Mouse (Mus musculus): ENCODE measurements at regions not wholly inside any gene's neighbourhood (a gene's known extent, or its start where the extent isn't known, plus 50 kb on each side); places are given as distances from the start of the nearest gene placed in this dataset.

- 71% methylated on average over 17 of the region's 17 CpGs for WGBS
- H3K27ac ChIP-seq (ENCODE audit: insufficient read depth, low read depth, low read length) = no peak overlapping the region
Observed at GRCm38 (mm10) chr11:113147535-113148197, 365.6 kb downstream of the Sox9 start.

GRCm38 (mm10) chr11:113148198-113148537 is 366.1 kb downstream of the Sox9 start:
- TF ChIP-seq CTCF (IDR thresholded peaks at IDR 0.05; ENCODE audit: insufficient read depth, low read depth, low read length) (no peak), POLR2A (IDR thresholded peaks at IDR 0.05; ENCODE audit: insufficient read depth, low read depth, low read length) (no peak)
- 91% methylated on average over 9 of the region's 9 CpGs for WGBS
- no peak overlapping the region for H3K27ac ChIP-seq (ENCODE audit: insufficient read depth, low read depth, low read length)
- H3K4me3 ChIP-seq (ENCODE audit: insufficient read depth, low read depth, low read length) = no peak overlapping the region
- peaks cover 22% of the 10 kb centered on the region for H3K4me1 ChIP-seq (ENCODE audit: control insufficient read depth, insufficient read depth, low read length)

More at GRCm38 (mm10) chr11:113147535-113148197, 365.6 kb downstream of the Sox9 start:
- Histone ChIP-seq H3K4me1 (ENCODE audit: control insufficient read depth, insufficient read depth, low read length) (peaks cover 24% of the 10 kb centered on the region), H3K4me3 (ENCODE audit: insufficient read depth, low read depth, low read length) (no peak overlapping the region)
- TF ChIP-seq POLR2A (IDR thresholded peaks at IDR 0.05; ENCODE audit: insufficient read depth, low read depth, low read length) (no peak), CTCF (IDR thresholded peaks at IDR 0.05; ENCODE audit: insufficient read depth, low read depth, low read length) (no peak)

- TF ChIP-seq CTCF (IDR thresholded peaks at IDR 0.05; ENCODE audit: insufficient read depth, low read depth, low read length) (no peak), POLR2A (IDR thresholded peaks at IDR 0.05; ENCODE audit: insufficient read depth, low read depth, low read length) (no peak)
- Histone ChIP-seq H3K4me1 (ENCODE audit: control insufficient read depth, insufficient read depth, low read length) (peaks cover 11% of the 10 kb centered on the region), H3K27ac (ENCODE audit: insufficient read depth, low read depth, low read length) (no peak overlapping the region), H3K4me3 (ENCODE audit: insufficient read depth, low read depth, low read length) (no peak overlapping the region)
- over 99% methylated on average over 6 of the region's 6 CpGs for WGBS
Observed at GRCm38 (mm10) chr11:113155515-113155914, 373.5 kb downstream of the Sox9 start.

- no peak overlapping the region for H3K27ac ChIP-seq (ENCODE audit: insufficient read depth, low read depth, low read length)
Observed at GRCm38 (mm10) chr11:113163941-113164340, 381.9 kb downstream of the Sox9 start.

GRCm38 (mm10) chr11:113164510-113164909 is 382.5 kb downstream of the Sox9 start:
- H3K4me3 ChIP-seq (ENCODE audit: insufficient read depth, low read depth, low read length) = no peak overlapping the region
- TF ChIP-seq POLR2A (IDR thresholded peaks at IDR 0.05; ENCODE audit: insufficient read depth, low read depth, low read length) (no peak), CTCF (IDR thresholded peaks at IDR 0.05; ENCODE audit: insufficient read depth, low read depth, low read length) (no peak)
- peaks cover 32% of the 10 kb centered on the region for H3K4me1 ChIP-seq (ENCODE audit: control insufficient read depth, insufficient read depth, low read length)
- WGBS = 45% methylated on average over 9 of the region's 10 CpGs
- H3K27ac ChIP-seq (ENCODE audit: insufficient read depth, low read depth, low read length) = no peak overlapping the region

More at GRCm38 (mm10) chr11:113163941-113164340, 381.9 kb downstream of the Sox9 start:
- TF ChIP-seq POLR2A (IDR thresholded peaks at IDR 0.05; ENCODE audit: insufficient read depth, low read depth, low read length) (no peak), CTCF (IDR thresholded peaks at IDR 0.05; ENCODE audit: insufficient read depth, low read depth, low read length) (no peak)
- H3K4me3 ChIP-seq (ENCODE audit: insufficient read depth, low read depth, low read length) = no peak overlapping the region
- WGBS = 51% methylated on average over 3 of the region's 3 CpGs
- H3K4me1 ChIP-seq (ENCODE audit: control insufficient read depth, insufficient read depth, low read length) = peaks cover 32% of the 10 kb centered on the region

- H3K27ac ChIP-seq (ENCODE audit: insufficient read depth, low read depth, low read length) = no peak overlapping the region; the same call in 1 of the 2 replicates
- TF ChIP-seq POLR2A (IDR thresholded peaks at IDR 0.05; ENCODE audit: insufficient read depth, low read depth, low read length) = 0 out of 2 replicates have a peak, but pooled peaks have one; percentile 20
- TF ChIP-seq CTCF (IDR thresholded peaks at IDR 0.05; ENCODE audit: insufficient read depth, low read depth, low read length) = peak; percentile 94
- 11% methylated on average over 23 of the region's 23 CpGs for WGBS
- peaks cover 34% of the 10 kb centered on the region for H3K4me1 ChIP-seq (ENCODE audit: control insufficient read depth, insufficient read depth, low read length)
- peak overlapping the region; percentile 40 for H3K4me3 ChIP-seq (ENCODE audit: insufficient read depth, low read depth, low read length)
Observed at GRCm38 (mm10) chr11:113165069-113165795, 383.2 kb downstream of the Sox9 start.

GRCm38 (mm10) chr11:113166517-113166916 is 384.5 kb downstream of the Sox9 start:
- 73% methylated on average over 4 of the region's 4 CpGs for WGBS
- Histone ChIP-seq H3K27ac (ENCODE audit: insufficient read depth, low read depth, low read length) (no peak overlapping the region), H3K4me3 (ENCODE audit: insufficient read depth, low read depth, low read length) (no peak overlapping the region), H3K4me1 (ENCODE audit: control insufficient read depth, insufficient read depth, low read length) (peaks cover 41% of the 10 kb centered on the region)
- TF ChIP-seq CTCF (IDR thresholded peaks at IDR 0.05; ENCODE audit: insufficient read depth, low read depth, low read length) (no peak), POLR2A (IDR thresholded peaks at IDR 0.05; ENCODE audit: insufficient read depth, low read depth, low read length) (no peak)

- peak overlapping the region; percentile 76 for H3K27ac ChIP-seq (ENCODE audit: insufficient read depth, low read depth, low read length)
- WGBS = 21% methylated on average over 16 of the region's 16 CpGs
- H3K4me3 ChIP-seq (ENCODE audit: insufficient read depth, low read depth, low read length) = peak overlapping the region; percentile 54
- peak; percentile 12; the same call in 1 of the 2 replicates for TF ChIP-seq POLR2A (IDR thresholded peaks at IDR 0.05; ENCODE audit: insufficient read depth, low read depth, low read length)
- TF ChIP-seq CTCF (IDR thresholded peaks at IDR 0.05; ENCODE audit: insufficient read depth, low read depth, low read length) = peak; percentile 82
- peaks cover 16% of the 10 kb centered on the region for H3K4me1 ChIP-seq (ENCODE audit: control insufficient read depth, insufficient read depth, low read length)
Observed at GRCm38 (mm10) chr11:113172497-113173140, 390.6 kb downstream of the Sox9 start.

GRCm38 (mm10) chr11:113173317-113173716 is 391.3 kb downstream of the Sox9 start:
- Histone ChIP-seq H3K4me1 (ENCODE audit: control insufficient read depth, insufficient read depth, low read length) (peaks cover 16% of the 10 kb centered on the region), H3K27ac (ENCODE audit: insufficient read depth, low read depth, low read length) (0 out of 2 replicates have a peak overlapping the region, but pooled peaks have one; percentile 25), H3K4me3 (ENCODE audit: insufficient read depth, low read depth, low read length) (peak overlapping the region; percentile 35)
- 25% methylated on average over 12 of the region's 12 CpGs for WGBS

Measured in olfactory bulb, adult 2 months (tissue).